ENCODE assay signal across 14 mouse cellular contexts in genomic region chr2:146836871-146837550, GRCm38 (mm10). TPM values are rescaled to one million over a fixed set of nuclear protein-coding genes. Genes with fewer than 3 reads are reported as not detected.
DNase-seq lines count a peak whose midpoint lies in the region; ATAC-seq and TF ChIP-seq lines count a peak whose summit lies in the region.
"Had no signal": no experiment of that assay in that cellular context is flagged by ENCODE, and none has a peak within 500 bp of the region (broad histone marks: within the 10 kb centered on the region; RNA-seq: fewer than 3 reads in every experiment).

No protein-coding gene starts in this region.

- H3K4me1 ChIP-seq in forebrain, embryonic 12.5 days: peaks cover 54% of the 10 kb centered on the region
- H3K4me1 ChIP-seq in midbrain, embryonic 11.5 days (ENCODE audit: control insufficient read depth, insufficient read depth, low read length): peaks cover 11% of the 10 kb centered on the region
- peaks cover 6% of the 10 kb centered on the region; the same call in 1 of the 2 replicates for H3K4me1 ChIP-seq in lung, adult 2 months (ENCODE audit: control insufficient read depth, insufficient read depth, low read length)

- H3K9me3 ChIP-seq in forebrain, embryonic 12.5 days: no peaks in the 10 kb centered on the region
- no peaks in the 10 kb centered on the region for H3K9me3 ChIP-seq in midbrain, embryonic 11.5 days (ENCODE audit: control insufficient read depth, low read length)
- H3K9me3 ChIP-seq: heart, embryonic 10.5 days; intestine, embryonic 15.5 days; liver, embryonic 13.5 days had no signal

- ATAC-seq in forebrain, embryonic 12.5 days (ENCODE audit: low FRiP score): no peak
- ATAC-seq in midbrain, embryonic 11.5 days (ENCODE audit: low FRiP score): no peak
- ATAC-seq: CD4-positive, CD25-positive, alpha-beta regulatory T cell, adult 4 months; intestine, embryonic 15.5 days had no signal

- no peak for TF ChIP-seq POLR2A in lung, adult 2 months (IDR thresholded peaks at IDR 0.05; ENCODE audit: borderline replicate concordance, extremely low read depth, low read depth, low read length)

- H3K9ac ChIP-seq in forebrain, embryonic 12.5 days: 0 out of 2 replicates have a peak overlapping the region, but pooled peaks have one; percentile 7
- H3K9ac ChIP-seq in midbrain, embryonic 11.5 days (ENCODE audit: low read length): peak overlapping the region; percentile 9; the same call in 1 of the 2 replicates
- H3K9ac ChIP-seq: intestine, embryonic 15.5 days; liver, embryonic 13.5 days had no signal

- 0 out of 2 replicates have a peak overlapping the region, but pooled peaks have one; percentile 19 for H3K27ac ChIP-seq in forebrain, embryonic 12.5 days
- H3K27ac ChIP-seq in midbrain, embryonic 11.5 days (ENCODE audit: low read depth, low read length): no peak overlapping the region
- H3K27ac ChIP-seq: heart, embryonic 10.5 days; intestine, embryonic 15.5 days; liver, embryonic 13.5 days had no signal

- peak overlapping the region; percentile 54 for H3K4me2 ChIP-seq in forebrain, embryonic 12.5 days
- peak overlapping the region; percentile 35; the same call in 1 of the 2 replicates for H3K4me2 ChIP-seq in midbrain, embryonic 11.5 days
- H3K4me2 ChIP-seq: intestine, embryonic 15.5 days; liver, embryonic 13.5 days had no signal

- intact Hi-C loops in left cerebral cortex, postnatal 25 days (cut with DNase I): loop anchor here (5.0 kb wide), 3 partner anchors 250 to 1200 kb away; partner anchors contain the start of gene Nkx2-4
- intact Hi-C loops in left cerebral cortex, postnatal 4 days (cut with DNase I): loop anchor here (5.0 to 10.0 kb wide), 4 partner anchors 115 to 1208 kb away; partner anchors contain the start of gene Foxa2

- peaks cover 83% of the 10 kb centered on the region for H3K27me3 ChIP-seq in forebrain, embryonic 12.5 days
- peaks cover 83% of the 10 kb centered on the region for H3K27me3 ChIP-seq in midbrain, embryonic 11.5 days (ENCODE audit: control insufficient read depth, insufficient read depth, low read length)

- no peak for TF ChIP-seq CTCF in lung, adult 2 months (IDR thresholded peaks at IDR 0.05; ENCODE audit: insufficient read depth, low read length)

- DNase-seq in layer of hippocampus, postnatal 10 days (ENCODE audit: low spot score in 2 of 2): peak; percentile 10 to 32
- no peak for DNase-seq in layer of hippocampus, adult 18-20 months (ENCODE audit: low spot score in 2 of 2)
- DNase-seq in midbrain, embryonic 11.5 days (ENCODE audit: low spot score, missing footprints): peak; percentile 96
- DNase-seq in retina, postnatal 1 day: peak; percentile 33
- DNase-seq in left cerebral cortex, postnatal 25 days (ENCODE audit: low spot score in 2 of 2): no peak
- no peak for DNase-seq in lung, adult 2 months
- DNase-seq in left cerebral cortex, postnatal 4 days: no peak
- DNase-seq: cerebellum, postnatal 36 days; liver, embryonic 13.5 days; thymus, postnatal 4 days had no signal

- peak overlapping the region; percentile 11; the same call in 1 of the 2 replicates for H3K4me3 ChIP-seq in forebrain, embryonic 12.5 days (replicated peaks)
- H3K4me3 ChIP-seq in midbrain, embryonic 11.5 days (ENCODE audit: low read depth, low read length): no peak overlapping the region
- H3K4me3 ChIP-seq in lung, adult 2 months (replicated peaks; ENCODE audit: extremely low read depth, low read depth, low read length): no peak overlapping the region
- H3K4me3 ChIP-seq: heart, embryonic 10.5 days; intestine, embryonic 15.5 days; liver, embryonic 13.5 days had no signal

- H3K36me3 ChIP-seq in forebrain, embryonic 12.5 days (replicated peaks): no peaks in the 10 kb centered on the region
- no peaks in the 10 kb centered on the region for H3K36me3 ChIP-seq in midbrain, embryonic 11.5 days (ENCODE audit: control insufficient read depth, insufficient read depth, low read length)
- H3K36me3 ChIP-seq: heart, embryonic 10.5 days; intestine, embryonic 15.5 days; liver, embryonic 13.5 days had no signal

- 2% methylated on average over 17 of the region's 17 CpGs for WGBS in forebrain, embryonic 12.5 days
- WGBS in midbrain, embryonic 11.5 days: 2% methylated on average over 17 of the region's 17 CpGs
- WGBS in lung, adult 2 months: 11% methylated on average over 17 of the region's 17 CpGs

RNA-seq across cellular contexts. Expression of gene Kiz, which starts 18.7 kb away (rescaled TPM):
- total RNA-seq in layer of hippocampus, postnatal 10 days (2021): 10 to 100 TPM; 15.5 to 16.0 TPM
- total RNA-seq in layer of hippocampus, adult 18-20 months (2021): 10 to 100 TPM; 24.5 to 25.5 TPM
- polyA plus RNA-seq in forebrain, embryonic 12.5 days (2016; fragmentation: Nextera tagmentation; extraction: Ambion mirVana): 29.2 and 31.5 TPM in 2 replicates
- 37.4 and 38.0 TPM in 2 replicates for polyA plus RNA-seq in midbrain, embryonic 11.5 days (2014; fragmentation: Nextera tagmentation; extraction: Ambion mirVana)
- 10 to 100 TPM; 13.8 to 19.3 TPM for total RNA-seq in left cerebral cortex, postnatal 25 days (2021)
- polyA plus RNA-seq in lung, adult 2 months (2012; rRNA removed): 5.5 and 8.0 TPM in 2 replicates
- total RNA-seq in left cerebral cortex, postnatal 4 days (2021): 10 to 100 TPM; 10.3 to 12.3 TPM

Comparison
In these comparisons a context has a peak if more than half of its experiments do, and no peak if none do; other contexts are left out.
1. DNase-seq: peak in layer of hippocampus, postnatal 10 days (2 of 2), midbrain, embryonic 11.5 days (single experiment) and retina, postnatal 1 day (single experiment); none in layer of hippocampus, adult 18-20 months (0 of 2), left cerebral cortex, postnatal 25 days (0 of 2), lung, adult 2 months (single experiment) and left cerebral cortex, postnatal 4 days (single experiment).